Mouse (Mus musculus) neural tube, embryonic 11.5 days (tissue): ENCODE data around the gene Foxn2. TPM values are rescaled to one million over a fixed set of nuclear protein-coding genes. Genes with fewer than 3 reads are reported as not detected.
"Not testable (repeated sequence)": the region's sequence is repeated elsewhere in the genome, so short reads cannot be mapped to it uniquely, and the experiment has no call there.

Source experiments
- ATAC-seq: fragments of 200-750 bp; cut with Nextera tagmentation; 2 replicates; pipeline ENCODE4 v1.8.0; 2017; ENCODE audit warnings: moderate number of reproducible peaks, mild to moderate bottlenecking, moderate TSS enrichment, moderate library complexity; ENCODE audit not compliant: insufficient read depth, low FRiP score, low TSS enrichment
- DNase-seq: peaks from one replicate; pipeline ENCODE4 v3.0.0-alpha.2; 2015; ENCODE audit warnings: low spot score
- H3K27ac ChIP-seq: fragments of 300-500 bp; sonication (generic); 2 replicates; pipeline ENCODE4 v1.5.1; 2014; ENCODE audit warnings: low read depth, mild to moderate bottlenecking, low read length
- H3K27me3 ChIP-seq: fragments of 300-500 bp; sonication (generic); 2 replicates; pipeline ENCODE4 v1.6.1; 2014; ENCODE audit warnings: mild to moderate bottlenecking, low read length, mixed read lengths; ENCODE audit not compliant: control insufficient read depth, insufficient read depth
- H3K36me3 ChIP-seq: fragments of 300-500 bp; sonication (generic); 2 replicates; pipeline ENCODE4 v1.6.1; 2014; ENCODE audit warnings: mild to moderate bottlenecking, low read length, moderate library complexity, mixed read lengths; ENCODE audit not compliant: control insufficient read depth, insufficient read depth
- H3K4me1 ChIP-seq: fragments of 300-500 bp; sonication (generic); 2 replicates; pipeline ENCODE4 v1.6.1; 2014; ENCODE audit warnings: low read length, mixed read lengths; ENCODE audit not compliant: control insufficient read depth, insufficient read depth
- H3K4me2 ChIP-seq: fragments of 300-500 bp; sonication (generic); 2 replicates; pipeline ENCODE4 v1.6.1; 2014; ENCODE audit warnings: low read depth, mild to moderate bottlenecking, moderate library complexity
- H3K4me3 ChIP-seq: fragments of 300-500 bp; sonication (generic); 2 replicates; pipeline ENCODE4 v1.5.1; 2014; ENCODE audit warnings: low read depth, low read length
- H3K9ac ChIP-seq: fragments of 300-500 bp; sonication (generic); 2 replicates; pipeline ENCODE4 v1.6.1; 2014; ENCODE audit warnings: mild to moderate bottlenecking, low read length
- H3K9me3 ChIP-seq: fragments of 300-500 bp; sonication (generic); 2 replicates; pipeline ENCODE4 v1.6.1; 2016; ENCODE audit warnings: low read length; ENCODE audit not compliant: control insufficient read depth
- WGBS: fragments of 180-500 bp; shearing (Covaris S2); extraction: QIAGEN DNeasy Blood & Tissue Kit; methylation state at CpG from one replicate; pipeline ENCODE4 v1.1.7; 2014; 5-methylcytosine and 5-hydroxymethylcytosine counted together
- polyA plus RNA-seq: library from polyadenylated mRNA; unstranded; fragments of >200 nt; fragmentation: Nextera tagmentation; extraction: Ambion mirVana; gene quantifications from 2 replicates; pipeline ENCODE4 v1.2.1, GENCODE M21; 2014

Foxn2 gene
- polyA plus RNA-seq, 1 experiment from 2014 or later, result 8.3 TPM

- Histone ChIP-seq H3K4me1 (no peaks in the 10 kb centered on the region), H3K4me2 (no peak overlapping the region), H3K36me3 (no peaks in the 10 kb centered on the region), H3K27me3 (no peaks in the 10 kb centered on the region), H3K9me3 (no peaks in the 10 kb centered on the region), H3K27ac (no peak overlapping the region), H3K4me3 (no peak overlapping the region), H3K9ac (no peak overlapping the region)
- DNase-seq (no peak), ATAC-seq (no peak)
- 97% methylated on average over 4 of the region's 4 CpGs for WGBS
Observed at GRCm38 (mm10) chr17:88436284-88436683, 4.2 kb upstream of the Foxn2 start.

- H3K4me1 ChIP-seq, H3K9me3 ChIP-seq, H3K9ac ChIP-seq, H3K4me3 ChIP-seq, H3K36me3 ChIP-seq, DNase-seq, H3K27ac ChIP-seq, H3K27me3 ChIP-seq, ATAC-seq, H3K4me2 ChIP-seq: not testable (repeated sequence)
- whole genome bisulfite sequencing, result 96% methylated on average over 5 of the region's 5 CpGs
Observed at GRCm38 (mm10) chr17:88436749-88437148, 3.8 kb upstream of the Foxn2 start.

- ATAC-seq (no peak), DNase-seq (no peak)
- no peaks in the 10 kb centered on the region for H3K36me3 ChIP-seq
- H3K9ac ChIP-seq, result no peak overlapping the region
- H3K9me3 ChIP-seq, result no peaks in the 10 kb centered on the region
- H3K4me1 ChIP-seq, result no peaks in the 10 kb centered on the region
- no peak overlapping the region for H3K27ac ChIP-seq
- H3K4me3 ChIP-seq, result no peak overlapping the region
- no peak overlapping the region for H3K4me2 ChIP-seq
- 78% methylated on average over 1 of the region's 1 CpGs for WGBS
- no peaks in the 10 kb centered on the region for H3K27me3 ChIP-seq
Observed at GRCm38 (mm10) chr17:88437391-88437790, 3.1 kb upstream of the Foxn2 start.

GRCm38 (mm10) chr17:88439536-88440050 lies 918 bp upstream of the Foxn2 start:
- H3K4me1 ChIP-seq, result no peaks in the 10 kb centered on the region
- H3K4me3 ChIP-seq, result peak overlapping the region; percentile 83
- H3K9ac ChIP-seq, result peak overlapping the region; percentile 90; the same call in 1 of the 2 replicates
- peak overlapping the region; percentile 48 for H3K4me2 ChIP-seq
- no peak overlapping the region for H3K27ac ChIP-seq
- H3K36me3 ChIP-seq, result no peaks in the 10 kb centered on the region
- H3K9me3 ChIP-seq, result no peaks in the 10 kb centered on the region
- WGBS, result 81% methylated on average over 12 of the region's 12 CpGs
- H3K27me3 ChIP-seq, result no peaks in the 10 kb centered on the region
- DNase-seq, result no peak
- no peak for ATAC-seq

GRCm38 (mm10) chr17:88441001-88441431 lies 505 bp downstream of the Foxn2 start:
- ATAC-seq (peak; percentile 67), DNase-seq (peak; percentile 65)
- 0% methylated on average over 38 of the region's 55 CpGs for WGBS
- Histone ChIP-seq H3K9me3 (no peaks in the 10 kb centered on the region), H3K27me3 (no peaks in the 10 kb centered on the region), H3K4me1 (no peaks in the 10 kb centered on the region), H3K9ac (peak overlapping the region; percentile 90), H3K36me3 (no peaks in the 10 kb centered on the region), H3K4me2 (peak overlapping the region; percentile 78), H3K27ac (peak overlapping the region; percentile 93), H3K4me3 (peak overlapping the region; percentile 83)

- no peaks in the 10 kb centered on the region for H3K4me1 ChIP-seq
- H3K4me2 ChIP-seq, result peak overlapping the region; percentile 78
- WGBS, result under 1% methylated on average over 47 of the region's 48 CpGs
- DNase-seq (peak; percentile 82), ATAC-seq (peak; percentile 61)
- peak overlapping the region; percentile 83 for H3K4me3 ChIP-seq
- H3K9ac ChIP-seq, result peak overlapping the region; percentile 90
- H3K27me3 ChIP-seq, result no peaks in the 10 kb centered on the region
- H3K27ac ChIP-seq, result peak overlapping the region; percentile 93
- no peaks in the 10 kb centered on the region for H3K36me3 ChIP-seq
- H3K9me3 ChIP-seq, result no peaks in the 10 kb centered on the region
Observed at GRCm38 (mm10) chr17:88441432-88442174, 1.1 kb downstream of the Foxn2 start.

GRCm38 (mm10) chr17:88442661-88443060 lies 2.1 kb downstream of the Foxn2 start:
- H3K9ac ChIP-seq, result no peak overlapping the region
- 86% methylated on average over 6 of the region's 6 CpGs for WGBS
- ATAC-seq (no peak), DNase-seq (no peak)
- H3K9me3 ChIP-seq, result no peaks in the 10 kb centered on the region
- no peak overlapping the region for H3K4me3 ChIP-seq
- H3K27me3 ChIP-seq, result no peaks in the 10 kb centered on the region
- no peak overlapping the region for H3K4me2 ChIP-seq
- H3K4me1 ChIP-seq, result no peaks in the 10 kb centered on the region
- no peak overlapping the region for H3K27ac ChIP-seq
- H3K36me3 ChIP-seq, result no peaks in the 10 kb centered on the region

- H3K9me3 ChIP-seq, result no peaks in the 10 kb centered on the region
- H3K4me2 ChIP-seq, result no peak overlapping the region
- no peaks in the 10 kb centered on the region for H3K4me1 ChIP-seq
- DNase-seq (no peak), ATAC-seq (no peak)
- H3K27ac ChIP-seq, result no peak overlapping the region
- H3K9ac ChIP-seq, result no peak overlapping the region
- no peak overlapping the region for H3K4me3 ChIP-seq
- H3K36me3 ChIP-seq, result no peaks in the 10 kb centered on the region
- 91% methylated on average over 6 of the region's 6 CpGs for WGBS
- H3K27me3 ChIP-seq, result no peaks in the 10 kb centered on the region
Observed at GRCm38 (mm10) chr17:88443186-88443585, 2.7 kb downstream of the Foxn2 start.

- DNase-seq (no peak), ATAC-seq (no peak)
- Histone ChIP-seq H3K4me2 (no peak overlapping the region), H3K36me3 (no peaks in the 10 kb centered on the region), H3K27ac (no peak overlapping the region), H3K27me3 (no peaks in the 10 kb centered on the region), H3K9me3 (no peaks in the 10 kb centered on the region), H3K4me3 (no peak overlapping the region), H3K9ac (no peak overlapping the region), H3K4me1 (no peaks in the 10 kb centered on the region)
- WGBS, result 93% methylated on average over 3 of the region's 3 CpGs
Observed at GRCm38 (mm10) chr17:88458079-88458478, 17.6 kb downstream of the Foxn2 start.
